Mouse (Mus musculus): ENCODE data around the gene Pear1. TPM values are rescaled to one million over a fixed set of nuclear protein-coding genes. Genes with fewer than 3 reads are reported as not detected.
A peak's percentile ranks its signal among the peaks of the same experiment; 100 is the strongest.

Pear1 gene
- polyA plus RNA-seq, 1 experiment from 2014 or later, result 17.0 TPM

DNA sequence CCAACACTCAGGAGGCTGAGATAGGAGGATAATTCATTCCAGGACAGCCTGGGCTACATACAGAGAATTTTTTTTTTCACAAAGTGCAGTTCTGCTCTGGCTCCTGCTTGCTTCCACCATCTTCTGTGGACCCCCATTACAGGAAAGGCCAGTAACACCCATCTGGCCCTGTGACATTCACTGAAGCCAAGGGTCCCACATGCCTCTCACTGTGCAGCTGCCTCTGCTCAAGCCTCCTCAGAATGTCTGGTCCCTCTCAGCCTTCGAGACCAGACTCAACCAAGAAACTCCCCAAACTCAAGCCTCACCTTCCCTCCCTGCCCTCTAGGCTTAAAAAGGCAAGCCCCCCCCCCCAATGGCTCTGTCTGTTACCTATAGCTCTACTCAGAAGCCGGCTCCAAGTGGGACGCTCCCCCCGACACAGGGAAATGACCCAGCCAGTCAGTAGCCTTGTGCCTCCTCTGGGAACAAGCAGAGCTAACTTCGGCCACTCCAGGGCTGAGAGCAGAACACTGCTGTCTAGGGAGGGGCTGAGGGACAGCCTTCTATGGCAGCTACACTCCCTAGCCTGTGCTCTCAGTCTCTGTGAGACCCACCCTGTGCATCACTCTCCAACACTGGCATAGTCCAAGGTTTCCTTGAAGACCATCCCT, 58.3 kb downstream of the Pear1 start:
- Histone ChIP-seq H3K27ac (replicated peaks in 1 of 2; ENCODE audit: control insufficient read depth in 1 of 2, insufficient read depth in 1 of 2, low read depth in 2 of 2, low read length in 2 of 2) (peak overlapping the region; percentile 84 to 87), H3K27me3 (ENCODE audit: control insufficient read depth, insufficient read depth, low read length) (peaks cover 3% of the 10 kb centered on the region), H3K4me1 (ENCODE audit: control insufficient read depth in 2 of 2, insufficient read depth in 2 of 2, low read length in 2 of 2) (peaks cover 25 to 36% of the 10 kb centered on the region in 2 experiments), H3K4me2 (ENCODE audit: low read length) (peak overlapping the region; percentile 60), H3K4me3 (ENCODE audit: control insufficient read depth in 1 of 2, insufficient read depth in 1 of 2, low read depth in 1 of 2, low read length in 2 of 2) (no peak overlapping the region), H3K9ac (ENCODE audit: low read length) (peak overlapping the region; percentile 44), H3K36me3 (ENCODE audit: control insufficient read depth, insufficient read depth, low read length) (no peaks in the 10 kb centered on the region; the same call in 1 of the 2 replicates), H3K9me3 (ENCODE audit: control insufficient read depth, low read length) (no peaks in the 10 kb centered on the region)
- 58% methylated on average over 5 of the region's 5 CpGs for WGBS
- no peak for ATAC-seq (ENCODE audit: insufficient number of reproducible peaks, insufficient read depth, low FRiP score, low read depth)

DNA sequence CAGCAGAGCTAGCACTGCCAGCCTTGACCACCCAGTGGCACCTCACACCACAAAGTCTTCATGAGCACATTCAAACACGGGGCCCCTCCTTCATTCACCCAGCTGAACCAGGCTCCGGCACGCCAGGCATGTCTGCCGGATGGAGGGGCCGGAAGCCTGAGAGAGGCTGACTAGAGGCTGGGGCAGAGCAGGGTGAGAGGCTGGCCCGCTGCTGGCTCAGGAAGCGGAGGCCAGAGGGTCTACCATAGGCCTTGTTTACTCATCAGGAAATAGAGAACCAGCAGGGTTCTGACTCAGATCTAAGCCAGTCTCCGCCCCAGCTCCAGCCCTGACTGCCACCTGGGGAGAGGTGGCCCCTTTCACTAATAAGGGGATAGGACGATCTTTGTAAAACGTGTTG, 59.0 kb downstream of the Pear1 start:
- H3K4me3 ChIP-seq (ENCODE audit: control insufficient read depth in 1 of 2, insufficient read depth in 1 of 2, low read depth in 1 of 2, low read length in 2 of 2), result peak overlapping the region; percentile 11 to 14; a peak in 3 of 4 replicates
- H3K27me3 ChIP-seq (ENCODE audit: control insufficient read depth, insufficient read depth, low read length), result no peaks in the 10 kb centered on the region; the same call in 1 of the 2 replicates
- H3K4me2 ChIP-seq (ENCODE audit: low read length), result peak overlapping the region; percentile 60

DNA sequence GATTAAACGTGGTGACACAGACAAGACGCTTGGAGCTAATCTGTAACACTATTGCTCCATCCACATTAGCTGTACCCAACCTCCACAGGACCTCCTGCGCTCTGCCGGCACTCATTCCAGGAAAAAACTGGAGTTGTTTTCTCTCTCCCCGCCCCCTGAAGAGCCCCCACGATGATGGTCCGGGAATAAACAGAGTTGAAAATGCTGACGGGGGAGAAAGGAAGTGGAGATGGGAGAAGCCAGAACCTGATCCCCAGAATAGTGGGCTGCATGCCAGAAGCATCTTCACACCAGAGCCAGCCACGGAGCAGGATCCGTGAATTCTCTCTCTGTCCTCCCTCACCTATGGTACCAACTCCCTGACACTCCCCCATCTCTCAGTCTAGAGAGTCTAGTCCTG, 59.6 kb downstream of the Pear1 start:
- H3K9ac ChIP-seq (ENCODE audit: low read length), result peak overlapping the region; percentile 54
- H3K4me1 ChIP-seq (ENCODE audit: control insufficient read depth in 2 of 2, insufficient read depth in 2 of 2, low read length in 2 of 2), result peaks cover 25 to 36% of the 10 kb centered on the region in 2 experiments
- peak overlapping the region; percentile 84 to 87 for H3K27ac ChIP-seq (replicated peaks in 1 of 2; ENCODE audit: control insufficient read depth in 1 of 2, insufficient read depth in 1 of 2, low read depth in 2 of 2, low read length in 2 of 2)
- 21% methylated on average over 10 of the region's 10 CpGs for WGBS
- H3K4me3 ChIP-seq (ENCODE audit: control insufficient read depth in 1 of 2, insufficient read depth in 1 of 2, low read depth in 1 of 2, low read length in 2 of 2), result peak overlapping the region; percentile 11 to 14
- ATAC-seq (ENCODE audit: insufficient number of reproducible peaks, insufficient read depth, low FRiP score, low read depth), result no peak
- peak overlapping the region; percentile 60 for H3K4me2 ChIP-seq (ENCODE audit: low read length)
- no peaks in the 10 kb centered on the region for H3K9me3 ChIP-seq (ENCODE audit: control insufficient read depth, low read length)
- H3K36me3 ChIP-seq (ENCODE audit: control insufficient read depth, insufficient read depth, low read length), result peaks cover under 1% of the 10 kb centered on the region; the same call in 1 of the 2 replicates
- no peaks in the 10 kb centered on the region; the same call in 1 of the 2 replicates for H3K27me3 ChIP-seq (ENCODE audit: control insufficient read depth, insufficient read depth, low read length)

More for the DNA sequence above, 59.0 kb downstream of the Pear1 start:
- peak overlapping the region; percentile 44 for H3K9ac ChIP-seq (ENCODE audit: low read length)
- no peaks in the 10 kb centered on the region; the same call in 1 of the 2 replicates for H3K36me3 ChIP-seq (ENCODE audit: control insufficient read depth, insufficient read depth, low read length)
- peaks cover 25 to 36% of the 10 kb centered on the region in 2 experiments for H3K4me1 ChIP-seq (ENCODE audit: control insufficient read depth in 2 of 2, insufficient read depth in 2 of 2, low read length in 2 of 2)
- peak overlapping the region; percentile 84 to 87 for H3K27ac ChIP-seq (replicated peaks in 1 of 2; ENCODE audit: control insufficient read depth in 1 of 2, insufficient read depth in 1 of 2, low read depth in 2 of 2, low read length in 2 of 2)
- no peaks in the 10 kb centered on the region for H3K9me3 ChIP-seq (ENCODE audit: control insufficient read depth, low read length)
- 16% methylated on average over 10 of the region's 10 CpGs for WGBS
- ATAC-seq (ENCODE audit: insufficient number of reproducible peaks, insufficient read depth, low FRiP score, low read depth), result peak; percentile 41

DNA sequence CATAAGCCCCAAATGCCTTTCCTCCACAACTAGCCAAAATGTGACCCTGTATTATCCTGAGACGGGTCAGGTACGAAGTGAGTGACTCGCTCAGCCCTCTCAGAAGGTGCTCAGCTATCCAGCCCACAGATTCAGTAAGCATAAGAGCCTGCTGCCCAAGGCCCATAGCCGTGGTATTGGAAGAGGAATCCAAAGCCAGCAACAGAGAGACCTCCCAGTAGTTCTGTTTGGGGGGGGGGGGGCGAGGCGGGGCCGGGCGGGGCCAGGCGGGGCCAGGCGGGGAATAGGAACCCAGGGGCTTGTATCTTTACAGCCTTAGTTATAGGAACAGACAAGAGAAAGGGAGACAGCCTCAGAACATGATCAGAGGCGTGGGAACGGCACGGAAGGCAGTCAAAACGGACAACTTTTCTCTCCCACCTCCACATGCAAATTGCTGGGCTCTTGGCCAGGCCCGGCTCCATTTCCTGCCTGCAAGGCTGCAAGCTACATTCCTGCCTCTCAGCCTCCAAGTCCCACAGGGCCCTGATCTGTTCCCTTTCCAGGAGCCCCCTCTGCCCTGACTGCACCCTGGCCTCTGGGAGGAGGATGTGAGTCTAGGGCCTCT, 60.3 kb downstream of the Pear1 start:
- peaks cover 25 to 36% of the 10 kb centered on the region in 2 experiments for H3K4me1 ChIP-seq (ENCODE audit: control insufficient read depth in 2 of 2, insufficient read depth in 2 of 2, low read length in 2 of 2)
- peak overlapping the region; percentile 54 for H3K9ac ChIP-seq (ENCODE audit: low read length)
- H3K27me3 ChIP-seq (ENCODE audit: control insufficient read depth, insufficient read depth, low read length), result no peaks in the 10 kb centered on the region; the same call in 1 of the 2 replicates
- H3K9me3 ChIP-seq (ENCODE audit: control insufficient read depth, low read length), result no peaks in the 10 kb centered on the region
- WGBS, result 19% methylated on average over 15 of the region's 15 CpGs
- H3K27ac ChIP-seq (replicated peaks in 1 of 2; ENCODE audit: control insufficient read depth in 1 of 2, insufficient read depth in 1 of 2, low read depth in 2 of 2, low read length in 2 of 2), result peak overlapping the region; percentile 84 to 87
- H3K4me2 ChIP-seq (ENCODE audit: low read length), result peak overlapping the region; percentile 60
- peak; percentile 58 for ATAC-seq (ENCODE audit: insufficient number of reproducible peaks, insufficient read depth, low FRiP score, low read depth)
- peak overlapping the region; percentile 11 to 19; a peak in 2 of 4 replicates for H3K4me3 ChIP-seq (ENCODE audit: control insufficient read depth in 1 of 2, insufficient read depth in 1 of 2, low read depth in 1 of 2, low read length in 2 of 2)
- H3K36me3 ChIP-seq (ENCODE audit: control insufficient read depth, insufficient read depth, low read length), result peaks cover 6% of the 10 kb centered on the region; the same call in 1 of the 2 replicates

DNA sequence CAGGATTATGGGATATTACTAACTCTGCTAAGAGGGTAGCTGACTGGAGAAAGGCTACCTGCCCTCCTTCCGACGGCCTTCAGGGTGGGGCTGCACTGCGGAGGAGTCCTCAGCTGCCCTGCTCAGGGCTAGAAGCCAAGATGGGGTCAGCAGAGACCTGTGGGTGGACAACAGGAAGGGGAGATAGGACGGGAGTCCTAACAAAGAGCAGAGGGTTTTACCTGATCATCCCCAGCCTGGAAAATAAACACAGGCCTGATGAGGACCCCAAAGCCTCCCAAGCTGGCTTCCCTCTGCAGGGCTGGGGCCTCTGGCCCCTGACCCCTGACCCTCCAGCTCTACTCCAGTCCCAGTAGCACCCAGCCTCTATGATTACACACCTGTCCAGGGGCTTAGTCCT, 60.9 kb downstream of the Pear1 start:
- WGBS, result 40% methylated on average over 4 of the region's 4 CpGs
- H3K4me1 ChIP-seq (ENCODE audit: control insufficient read depth in 2 of 2, insufficient read depth in 2 of 2, low read length in 2 of 2), result peaks cover 25 to 36% of the 10 kb centered on the region in 2 experiments
- peak overlapping the region; percentile 54; the same call in 1 of the 2 replicates for H3K9ac ChIP-seq (ENCODE audit: low read length)
- H3K9me3 ChIP-seq (ENCODE audit: control insufficient read depth, low read length), result no peaks in the 10 kb centered on the region
- H3K4me3 ChIP-seq (ENCODE audit: control insufficient read depth in 1 of 2, insufficient read depth in 1 of 2, low read depth in 1 of 2, low read length in 2 of 2), result peak overlapping the region in 1 of 2 experiments; percentile 11; a peak in 1 of 4 replicates
- peak overlapping the region; percentile 60 for H3K4me2 ChIP-seq (ENCODE audit: low read length)
- no peaks in the 10 kb centered on the region; the same call in 1 of the 2 replicates for H3K27me3 ChIP-seq (ENCODE audit: control insufficient read depth, insufficient read depth, low read length)
- ATAC-seq (ENCODE audit: insufficient number of reproducible peaks, insufficient read depth, low FRiP score, low read depth), result no peak
- H3K27ac ChIP-seq (replicated peaks in 1 of 2; ENCODE audit: control insufficient read depth in 1 of 2, insufficient read depth in 1 of 2, low read depth in 2 of 2, low read length in 2 of 2), result peak overlapping the region; percentile 59 to 87
- H3K36me3 ChIP-seq (ENCODE audit: control insufficient read depth, insufficient read depth, low read length), result peaks cover 6% of the 10 kb centered on the region; the same call in 1 of the 2 replicates

DNA sequence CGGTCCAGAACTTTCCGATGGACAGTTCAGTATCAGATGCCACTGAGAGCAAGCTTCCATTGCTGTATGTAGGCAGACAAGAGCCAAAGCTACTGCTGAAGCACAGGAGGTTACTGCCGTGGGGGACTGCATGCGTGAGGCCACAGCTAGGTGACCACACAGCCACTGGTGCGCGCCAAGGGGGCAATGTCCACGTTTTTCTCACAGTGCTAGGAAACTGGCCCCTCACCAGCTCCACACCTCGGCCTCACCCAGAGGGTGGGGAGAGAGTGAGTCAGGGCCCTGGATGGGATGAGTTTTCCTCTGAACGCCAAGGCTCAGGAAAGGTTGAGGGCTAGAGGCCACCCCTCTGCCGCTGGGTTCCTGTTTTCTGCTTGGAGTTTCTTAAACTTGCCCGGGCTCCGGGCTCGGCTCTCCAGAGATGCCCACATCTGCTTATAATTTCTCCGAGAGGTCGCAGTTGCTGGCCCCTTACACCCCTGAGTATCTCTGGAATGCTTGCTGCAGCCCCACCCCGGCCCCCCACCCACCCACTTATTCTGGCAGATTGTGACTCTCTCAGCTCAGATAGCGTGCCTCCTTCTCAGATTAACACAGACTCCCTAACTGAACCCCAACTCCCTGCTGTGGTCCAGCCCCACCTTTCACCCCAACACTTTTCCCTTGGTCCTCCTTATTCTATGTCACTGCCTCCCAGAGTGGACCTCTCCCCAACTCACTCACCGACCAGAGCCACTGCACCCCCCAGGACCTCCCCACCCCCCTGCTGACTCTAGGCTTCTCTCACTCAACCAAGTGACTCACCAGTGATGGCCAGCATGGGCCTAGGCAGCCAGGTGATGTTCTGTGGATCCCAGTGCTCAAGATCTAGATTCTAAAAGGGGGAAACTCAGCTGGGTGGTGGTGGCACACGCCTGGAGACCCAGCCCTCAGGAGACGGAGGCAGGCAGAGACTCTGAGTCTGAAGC, 62.4 kb downstream of the Pear1 start:
- Histone ChIP-seq H3K4me1 (ENCODE audit: control insufficient read depth in 2 of 2, insufficient read depth in 2 of 2, low read length in 2 of 2) (peaks cover 25 to 28% of the 10 kb centered on the region in 2 experiments), H3K4me3 (ENCODE audit: control insufficient read depth in 1 of 2, insufficient read depth in 1 of 2, low read depth in 1 of 2, low read length in 2 of 2) (no peak overlapping the region), H3K9ac (ENCODE audit: low read length) (no peak overlapping the region), H3K4me2 (ENCODE audit: low read length) (no peak overlapping the region), H3K36me3 (ENCODE audit: control insufficient read depth, insufficient read depth, low read length) (peaks cover 9% of the 10 kb centered on the region; the same call in 1 of the 2 replicates), H3K9me3 (ENCODE audit: control insufficient read depth, low read length) (no peaks in the 10 kb centered on the region), H3K27ac (replicated peaks in 1 of 2; ENCODE audit: control insufficient read depth in 1 of 2, insufficient read depth in 1 of 2, low read depth in 2 of 2, low read length in 2 of 2) (no peak overlapping the region), H3K27me3 (ENCODE audit: control insufficient read depth, insufficient read depth, low read length) (peaks cover 1% of the 10 kb centered on the region; the same call in 1 of the 2 replicates)
- WGBS, result 66% methylated on average over 20 of the region's 20 CpGs
- no peak for ATAC-seq (ENCODE audit: insufficient number of reproducible peaks, insufficient read depth, low FRiP score, low read depth)

DNA sequence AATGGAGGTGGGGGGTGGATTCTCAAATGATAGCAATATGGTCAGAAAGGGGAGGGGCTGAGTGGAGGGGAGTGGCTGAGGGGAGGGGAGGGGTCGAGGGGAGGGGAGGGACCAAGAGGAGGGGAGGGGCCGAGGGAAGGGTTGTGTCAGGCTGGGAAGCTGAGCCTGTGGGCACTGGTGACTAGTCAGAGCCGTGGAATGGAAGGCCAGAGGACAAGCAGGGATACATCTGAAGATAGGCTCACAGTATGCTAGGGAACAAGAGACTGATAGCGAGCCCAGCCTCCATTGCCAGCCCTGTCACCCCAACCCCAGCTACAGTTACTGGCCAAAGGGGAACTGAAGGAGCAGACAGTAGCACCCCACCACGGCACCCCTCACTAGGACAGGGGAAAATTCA, 65.5 kb downstream of the Pear1 start:
- H3K36me3 ChIP-seq (ENCODE audit: control insufficient read depth, insufficient read depth, low read length), result peaks cover 27% of the 10 kb centered on the region; the same call in 1 of the 2 replicates
- H3K27me3 ChIP-seq (ENCODE audit: control insufficient read depth, insufficient read depth, low read length), result peaks cover 11% of the 10 kb centered on the region; the same call in 1 of the 2 replicates
- no peak overlapping the region for H3K4me3 ChIP-seq (ENCODE audit: control insufficient read depth in 1 of 2, insufficient read depth in 1 of 2, low read depth in 1 of 2, low read length in 2 of 2)
- H3K4me1 ChIP-seq (ENCODE audit: control insufficient read depth in 2 of 2, insufficient read depth in 2 of 2, low read length in 2 of 2), result peaks cover 6 to 7% of the 10 kb centered on the region in 2 experiments
- ATAC-seq (ENCODE audit: insufficient number of reproducible peaks, insufficient read depth, low FRiP score, low read depth), result no peak
- H3K27ac ChIP-seq (replicated peaks in 1 of 2; ENCODE audit: control insufficient read depth in 1 of 2, insufficient read depth in 1 of 2, low read depth in 2 of 2, low read length in 2 of 2), result no peak overlapping the region
- no peak overlapping the region for H3K4me2 ChIP-seq (ENCODE audit: low read length)
- WGBS, result 46% methylated on average over 5 of the region's 5 CpGs
- no peaks in the 10 kb centered on the region for H3K9me3 ChIP-seq (ENCODE audit: control insufficient read depth, low read length)
- no peak overlapping the region for H3K9ac ChIP-seq (ENCODE audit: low read length)

All from heart, embryonic 14.5 days (tissue).